Mouse (Mus musculus) neural tube, embryonic 11.5 days (tissue): ENCODE results near the gene Trpc3. TPM values are rescaled to one million over a fixed set of nuclear protein-coding genes. Genes with fewer than 3 reads are reported as not detected.

Experiments
- ATAC-seq: fragments of 200-750 bp; cut with Nextera tagmentation; 2 replicates; pipeline ENCODE4 v1.8.0; 2017; ENCODE audit warnings: moderate number of reproducible peaks, mild to moderate bottlenecking, moderate TSS enrichment, moderate library complexity; ENCODE audit not compliant: insufficient read depth, low FRiP score, low TSS enrichment
- DNase-seq: peaks from one replicate; pipeline ENCODE4 v3.0.0-alpha.2; 2015; ENCODE audit warnings: low spot score
- H3K27ac ChIP-seq: fragments of 300-500 bp; sonication (generic); 2 replicates; pipeline ENCODE4 v1.5.1; 2014; ENCODE audit warnings: low read depth, mild to moderate bottlenecking, low read length
- H3K27me3 ChIP-seq: fragments of 300-500 bp; sonication (generic); 2 replicates; pipeline ENCODE4 v1.6.1; 2014; ENCODE audit warnings: mild to moderate bottlenecking, low read length, mixed read lengths; ENCODE audit not compliant: control insufficient read depth, insufficient read depth
- H3K36me3 ChIP-seq: fragments of 300-500 bp; sonication (generic); 2 replicates; pipeline ENCODE4 v1.6.1; 2014; ENCODE audit warnings: mild to moderate bottlenecking, low read length, moderate library complexity, mixed read lengths; ENCODE audit not compliant: control insufficient read depth, insufficient read depth
- H3K4me1 ChIP-seq: fragments of 300-500 bp; sonication (generic); 2 replicates; pipeline ENCODE4 v1.6.1; 2014; ENCODE audit warnings: low read length, mixed read lengths; ENCODE audit not compliant: control insufficient read depth, insufficient read depth
- H3K4me2 ChIP-seq: fragments of 300-500 bp; sonication (generic); 2 replicates; pipeline ENCODE4 v1.6.1; 2014; ENCODE audit warnings: low read depth, mild to moderate bottlenecking, moderate library complexity
- H3K4me3 ChIP-seq: fragments of 300-500 bp; sonication (generic); 2 replicates; pipeline ENCODE4 v1.5.1; 2014; ENCODE audit warnings: low read depth, low read length
- H3K9ac ChIP-seq: fragments of 300-500 bp; sonication (generic); 2 replicates; pipeline ENCODE4 v1.6.1; 2014; ENCODE audit warnings: mild to moderate bottlenecking, low read length
- H3K9me3 ChIP-seq: fragments of 300-500 bp; sonication (generic); 2 replicates; pipeline ENCODE4 v1.6.1; 2016; ENCODE audit warnings: low read length; ENCODE audit not compliant: control insufficient read depth
- WGBS: fragments of 180-500 bp; shearing (Covaris S2); extraction: QIAGEN DNeasy Blood & Tissue Kit; methylation state at CpG from one replicate; pipeline ENCODE4 v1.1.7; 2014; 5-methylcytosine and 5-hydroxymethylcytosine counted together
- polyA plus RNA-seq: library from polyadenylated mRNA; unstranded; fragments of >200 nt; fragmentation: Nextera tagmentation; extraction: Ambion mirVana; gene quantifications from 2 replicates; pipeline ENCODE4 v1.2.1, GENCODE M21; 2014

Gene Trpc3
- 5.3 and 6.9 TPM in 2 replicates for polyA plus RNA-seq

- no peaks in the 10 kb centered on the region for H3K36me3 ChIP-seq
- H3K9ac ChIP-seq = peak within 1 kb of the TSS; percentile 62
- H3K27me3 ChIP-seq = peaks cover 3% of the 10 kb centered on the region; the same call in 1 of the 2 replicates
- H3K4me2 ChIP-seq = peak within 1 kb of the TSS; percentile 64
- DNase-seq (peak; percentile 83), ATAC-seq (peak; percentile 93)
- no peaks in the 10 kb centered on the region for H3K9me3 ChIP-seq
- peak within 1 kb of the TSS; percentile 71 for H3K4me3 ChIP-seq
- H3K27ac ChIP-seq = no peak within 1 kb of the TSS
- under 1% methylated on average over 76 of the region's 91 CpGs for WGBS
- no peaks in the 10 kb centered on the region for H3K4me1 ChIP-seq
Observed at GRCm38 (mm10) chr3:36689392-36690291, at the start of gene Trpc3. TSS of gene Trpc3 (minus strand) at chr3:36690167.

- 62% methylated on average over 4 of the region's 4 CpGs for WGBS
- no peaks in the 10 kb centered on the region for H3K36me3 ChIP-seq
- DNase-seq = no peak
- no peaks in the 10 kb centered on the region for H3K9me3 ChIP-seq
- no peak overlapping the region for H3K4me2 ChIP-seq
- no peaks in the 10 kb centered on the region for H3K4me1 ChIP-seq
- no peak overlapping the region for H3K9ac ChIP-seq
- H3K27me3 ChIP-seq = no peaks in the 10 kb centered on the region
- no peak overlapping the region for H3K27ac ChIP-seq
- H3K4me3 ChIP-seq = no peak overlapping the region
- no peak for ATAC-seq
Observed at GRCm38 (mm10) chr3:36738071-36738470, 48.1 kb upstream of the Trpc3 start.

- no peaks in the 10 kb centered on the region for H3K36me3 ChIP-seq
- H3K4me2 ChIP-seq = no peak overlapping the region
- whole genome bisulfite sequencing = 95% methylated on average over 4 of the region's 4 CpGs
- no peak for DNase-seq
- H3K9me3 ChIP-seq = no peaks in the 10 kb centered on the region
- H3K27ac ChIP-seq = no peak overlapping the region
- H3K27me3 ChIP-seq = no peaks in the 10 kb centered on the region
- H3K9ac ChIP-seq = no peak overlapping the region
- no peak for ATAC-seq
- no peak overlapping the region for H3K4me3 ChIP-seq
- H3K4me1 ChIP-seq = no peaks in the 10 kb centered on the region
Observed at GRCm38 (mm10) chr3:36733075-36733474, 43.1 kb upstream of the Trpc3 start.

GRCm38 (mm10) chr3:36726545-36726944 is 36.6 kb upstream of the Trpc3 start:
- 75% methylated on average over 8 of the region's 8 CpGs for WGBS
- ATAC-seq = no peak

GRCm38 (mm10) chr3:36721850-36722249 is 31.9 kb upstream of the Trpc3 start:
- no peak for ATAC-seq
- H3K9ac ChIP-seq = no peak overlapping the region
- H3K4me1 ChIP-seq = no peaks in the 10 kb centered on the region
- no peaks in the 10 kb centered on the region for H3K36me3 ChIP-seq
- H3K9me3 ChIP-seq = no peaks in the 10 kb centered on the region
- no peak overlapping the region for H3K4me3 ChIP-seq
- no peak overlapping the region for H3K27ac ChIP-seq
- no peak overlapping the region for H3K4me2 ChIP-seq
- no peak for DNase-seq
- WGBS = 82% methylated on average over 3 of the region's 3 CpGs
- no peaks in the 10 kb centered on the region for H3K27me3 ChIP-seq

More at GRCm38 (mm10) chr3:36726545-36726944, 36.6 kb upstream of the Trpc3 start:
- no peak overlapping the region for H3K4me3 ChIP-seq
- no peak overlapping the region for H3K4me2 ChIP-seq
- no peaks in the 10 kb centered on the region for H3K9me3 ChIP-seq
- no peaks in the 10 kb centered on the region for H3K36me3 ChIP-seq
- no peaks in the 10 kb centered on the region for H3K4me1 ChIP-seq
- no peaks in the 10 kb centered on the region for H3K27me3 ChIP-seq
- H3K9ac ChIP-seq = no peak overlapping the region
- no peak for DNase-seq
- H3K27ac ChIP-seq = no peak overlapping the region

- Histone ChIP-seq H3K4me2 (no peak overlapping the region), H3K36me3 (no peaks in the 10 kb centered on the region), H3K9me3 (no peaks in the 10 kb centered on the region), H3K4me1 (no peaks in the 10 kb centered on the region), H3K4me3 (no peak overlapping the region), H3K27me3 (no peaks in the 10 kb centered on the region), H3K27ac (no peak overlapping the region), H3K9ac (no peak overlapping the region)
- no peak for ATAC-seq
- no peak for DNase-seq
- WGBS = 80% methylated on average over 3 of the region's 3 CpGs
Observed at GRCm38 (mm10) chr3:36709521-36709920, 19.6 kb upstream of the Trpc3 start.

- 11% methylated on average over 7 of the region's 7 CpGs for WGBS
- Histone ChIP-seq H3K9me3 (no peaks in the 10 kb centered on the region), H3K4me2 (peak overlapping the region; percentile 64), H3K27me3 (peaks cover 3% of the 10 kb centered on the region; the same call in 1 of the 2 replicates), H3K9ac (peak overlapping the region; percentile 62), H3K27ac (no peak overlapping the region), H3K36me3 (no peaks in the 10 kb centered on the region), H3K4me3 (peak overlapping the region; percentile 71), H3K4me1 (no peaks in the 10 kb centered on the region)
- no peak for ATAC-seq
- no peak for DNase-seq
Observed at GRCm38 (mm10) chr3:36690292-36690650, 304 bp upstream of the Trpc3 start.

- Histone ChIP-seq H3K27ac (no peak overlapping the region), H3K4me2 (peak overlapping the region; percentile 64), H3K36me3 (no peaks in the 10 kb centered on the region), H3K4me1 (no peaks in the 10 kb centered on the region), H3K9ac (no peak overlapping the region; the same call in 1 of the 2 replicates), H3K27me3 (peaks cover 3% of the 10 kb centered on the region; the same call in 1 of the 2 replicates), H3K4me3 (peak overlapping the region; percentile 71), H3K9me3 (no peaks in the 10 kb centered on the region)
- ATAC-seq = peak; percentile 42
- peak; percentile 91 for DNase-seq
- 3% methylated on average over 21 of the region's 21 CpGs for WGBS
Observed at GRCm38 (mm10) chr3:36688874-36689273, 1.1 kb downstream of the Trpc3 start.

- no peak overlapping the region for H3K9ac ChIP-seq
- no peaks in the 10 kb centered on the region for H3K9me3 ChIP-seq
- no peak overlapping the region for H3K4me3 ChIP-seq
- H3K4me2 ChIP-seq = no peak overlapping the region
- DNase-seq (no peak), ATAC-seq (no peak)
- H3K36me3 ChIP-seq = no peaks in the 10 kb centered on the region
- WGBS = 68% methylated on average over 1 of the region's 1 CpGs
- H3K27ac ChIP-seq = no peak overlapping the region
- no peaks in the 10 kb centered on the region for H3K27me3 ChIP-seq
- H3K4me1 ChIP-seq = no peaks in the 10 kb centered on the region
Observed at GRCm38 (mm10) chr3:36675822-36676221, 14.1 kb downstream of the Trpc3 start.
